Mouse (Mus musculus): ENCODE data around the gene Fndc1. TPM values are rescaled to one million over a fixed set of nuclear protein-coding genes. Genes with fewer than 3 reads are reported as not detected.

Gene Fndc1
- polyA plus RNA-seq, 1 experiment from 2014 or later, result 14.2 TPM

DNA sequence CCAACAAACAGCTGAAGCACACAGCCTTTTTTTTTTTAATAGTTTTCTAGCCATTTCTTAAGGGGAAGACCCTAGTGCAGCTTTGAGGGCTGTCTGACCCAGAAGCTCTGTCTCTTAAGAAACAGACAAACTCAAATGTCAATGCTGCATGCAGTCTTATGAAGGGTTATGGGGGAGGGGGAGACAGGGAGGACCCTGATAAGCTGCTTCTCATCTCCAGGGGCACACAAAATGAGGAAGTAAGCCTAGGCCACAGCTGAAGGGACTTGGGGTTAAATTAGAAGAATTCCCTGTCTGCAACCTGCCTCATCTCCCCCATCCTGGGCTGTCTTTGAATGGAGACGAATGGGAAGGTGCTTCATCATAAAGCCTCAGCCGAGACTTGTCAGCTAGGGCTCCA is 19.1 kb downstream of the Fndc1 start:
- H3K4me3 ChIP-seq (replicated peaks), result no peak overlapping the region
- no peaks in the 10 kb centered on the region for H3K4me1 ChIP-seq (replicated peaks)
- no peaks in the 10 kb centered on the region for H3K36me3 ChIP-seq
- WGBS, result 77% methylated on average over 2 of the region's 2 CpGs
- H3K9ac ChIP-seq, result no peak overlapping the region
- no peaks in the 10 kb centered on the region; the same call in 1 of the 2 replicates for H3K27me3 ChIP-seq (replicated peaks)
- H3K4me2 ChIP-seq (replicated peaks), result no peak overlapping the region
- no peak for ATAC-seq
- H3K27ac ChIP-seq, result no peak overlapping the region
- H3K9me3 ChIP-seq, result no peaks in the 10 kb centered on the region

DNA sequence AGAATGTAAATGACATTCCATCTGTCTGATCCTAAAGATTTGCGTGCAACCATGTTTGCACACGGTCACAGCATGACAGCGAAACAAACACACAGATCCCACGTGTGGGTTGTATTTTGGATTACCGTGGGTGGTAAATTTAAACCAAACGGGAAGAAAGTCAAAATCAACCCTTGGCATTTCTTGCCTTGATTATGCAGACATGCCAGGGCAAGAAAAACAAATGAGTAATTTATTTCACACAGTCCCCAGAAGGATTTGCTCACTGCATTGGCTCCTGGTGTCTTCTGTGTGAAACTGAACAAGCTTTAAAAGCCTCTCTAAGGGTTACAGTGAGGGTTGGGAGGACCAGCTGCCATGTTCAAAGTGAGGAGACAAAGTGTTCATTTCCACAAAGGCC is 22.0 kb downstream of the Fndc1 start:
- WGBS, result 63% methylated on average over 6 of the region's 6 CpGs
- H3K4me3 ChIP-seq (replicated peaks), result no peak overlapping the region

DNA sequence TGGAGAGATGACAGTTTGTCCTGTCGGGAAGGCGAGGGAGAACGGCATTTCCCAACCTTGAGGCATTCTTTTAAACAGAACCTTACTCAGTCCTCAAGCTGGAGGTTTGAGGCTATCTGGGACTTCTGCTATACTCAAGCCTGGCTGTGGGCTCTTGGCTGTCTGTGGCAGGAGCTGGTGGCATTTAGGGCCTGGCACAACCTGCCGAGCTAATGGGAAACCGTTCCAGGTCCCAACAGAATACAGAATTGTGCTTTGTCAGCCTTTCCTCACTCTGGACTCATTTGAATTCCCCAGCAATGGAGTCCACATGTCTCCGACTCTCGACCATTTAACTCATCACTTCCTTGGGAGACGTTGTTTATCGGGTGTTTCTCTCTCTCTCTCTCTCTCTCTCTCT is 24.6 kb downstream of the Fndc1 start:
- Histone ChIP-seq H3K27me3 (replicated peaks) (no peaks in the 10 kb centered on the region), H3K36me3 (no peaks in the 10 kb centered on the region), H3K9me3 (no peaks in the 10 kb centered on the region), H3K9ac (no peak overlapping the region), H3K4me2 (replicated peaks) (no peak overlapping the region), H3K4me1 (replicated peaks) (no peaks in the 10 kb centered on the region), H3K4me3 (replicated peaks) (no peak overlapping the region), H3K27ac (no peak overlapping the region)
- ATAC-seq, result no peak
- 71% methylated on average over 9 of the region's 9 CpGs for WGBS

More for the DNA sequence above, 22.0 kb downstream of the Fndc1 start:
- no peaks in the 10 kb centered on the region for H3K4me1 ChIP-seq (replicated peaks)
- H3K27ac ChIP-seq, result no peak overlapping the region
- no peaks in the 10 kb centered on the region for H3K9me3 ChIP-seq
- no peak overlapping the region for H3K9ac ChIP-seq
- H3K4me2 ChIP-seq (replicated peaks), result no peak overlapping the region
- ATAC-seq, result no peak
- no peaks in the 10 kb centered on the region for H3K27me3 ChIP-seq (replicated peaks)
- H3K36me3 ChIP-seq, result no peaks in the 10 kb centered on the region

DNA sequence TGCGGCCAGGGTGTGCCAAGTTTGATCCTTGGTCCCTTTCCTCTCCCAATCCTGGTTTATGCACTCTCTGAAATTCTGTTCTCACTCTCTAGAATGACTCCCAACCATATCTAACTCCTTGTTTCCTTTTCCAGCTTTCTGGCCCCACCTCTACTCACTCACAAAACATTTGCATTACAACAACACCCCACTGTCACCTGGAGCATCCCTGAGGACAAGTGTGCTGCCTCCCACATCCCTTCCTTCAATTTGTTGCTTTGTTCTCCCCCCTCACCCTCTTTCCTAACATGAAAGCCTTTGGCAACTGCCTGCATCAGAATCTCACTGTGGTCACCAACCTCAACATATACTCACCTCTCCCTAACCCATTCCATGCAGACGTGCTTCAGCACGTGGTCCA is 27.2 kb downstream of the Fndc1 start:
- no peak for ATAC-seq
- H3K9ac ChIP-seq, result no peak overlapping the region
- H3K36me3 ChIP-seq, result no peaks in the 10 kb centered on the region
- no peaks in the 10 kb centered on the region for H3K9me3 ChIP-seq
- WGBS, result 66% methylated on average over 3 of the region's 3 CpGs
- no peaks in the 10 kb centered on the region for H3K27me3 ChIP-seq (replicated peaks)
- H3K27ac ChIP-seq, result no peak overlapping the region
- no peaks in the 10 kb centered on the region for H3K4me1 ChIP-seq (replicated peaks)
- H3K4me3 ChIP-seq (replicated peaks), result no peak overlapping the region
- no peak overlapping the region for H3K4me2 ChIP-seq (replicated peaks)

DNA sequence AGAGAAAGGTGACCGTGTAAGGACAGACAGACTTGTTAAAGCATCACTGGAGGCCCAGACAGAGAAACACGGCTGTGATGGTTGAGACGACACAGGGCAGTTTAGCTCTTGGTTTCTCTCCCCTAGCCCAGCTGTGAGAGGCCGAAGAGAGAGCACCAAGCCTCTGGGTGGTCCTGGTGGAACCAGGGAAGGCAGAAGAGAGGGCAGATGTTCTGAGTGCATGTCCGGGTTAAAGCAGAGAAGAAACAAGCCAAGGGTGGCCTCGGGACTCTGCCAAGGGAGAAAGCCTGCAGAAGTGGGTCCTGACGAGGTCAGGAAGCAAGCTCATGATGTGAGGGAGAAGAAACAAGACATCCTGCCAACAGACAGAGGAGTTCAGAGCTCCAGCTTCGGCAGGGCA is 31.5 kb downstream of the Fndc1 start:
- Histone ChIP-seq H3K4me2 (replicated peaks) (no peak overlapping the region), H3K27me3 (replicated peaks) (no peaks in the 10 kb centered on the region), H3K36me3 (no peaks in the 10 kb centered on the region), H3K27ac (no peak overlapping the region), H3K4me1 (replicated peaks) (no peaks in the 10 kb centered on the region), H3K4me3 (replicated peaks) (no peak overlapping the region), H3K9ac (no peak overlapping the region), H3K9me3 (no peaks in the 10 kb centered on the region)
- WGBS, result 72% methylated on average over 8 of the region's 8 CpGs
- no peak for ATAC-seq

DNA sequence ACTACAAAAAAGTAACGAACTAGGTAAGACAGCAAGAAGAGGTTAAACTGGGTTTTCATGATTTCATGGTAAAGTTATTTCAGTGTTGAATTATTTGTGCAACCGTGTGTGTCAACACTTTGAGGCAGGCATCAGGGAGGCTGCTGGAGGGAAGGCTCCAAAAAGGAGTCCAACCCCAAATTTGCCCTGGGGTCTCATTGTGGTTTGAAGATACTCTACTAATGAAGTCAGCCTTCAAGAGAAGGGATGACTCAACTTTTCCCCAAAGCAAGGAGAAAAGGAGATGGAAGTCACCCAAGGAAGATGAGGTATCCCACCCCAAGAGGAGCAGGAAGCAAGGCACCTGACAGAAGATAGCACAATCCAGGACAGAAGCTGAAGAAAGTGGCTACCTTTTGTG is 31.9 kb downstream of the Fndc1 start:
- H3K4me2 ChIP-seq (replicated peaks), result no peak overlapping the region
- no peak overlapping the region for H3K27ac ChIP-seq
- no peak overlapping the region for H3K4me3 ChIP-seq (replicated peaks)
- no peaks in the 10 kb centered on the region for H3K4me1 ChIP-seq (replicated peaks)
- H3K27me3 ChIP-seq (replicated peaks), result no peaks in the 10 kb centered on the region
- ATAC-seq, result no peak
- 82% methylated on average over 2 of the region's 2 CpGs for WGBS
- H3K36me3 ChIP-seq, result no peaks in the 10 kb centered on the region
- H3K9me3 ChIP-seq, result no peaks in the 10 kb centered on the region
- no peak overlapping the region for H3K9ac ChIP-seq

DNA sequence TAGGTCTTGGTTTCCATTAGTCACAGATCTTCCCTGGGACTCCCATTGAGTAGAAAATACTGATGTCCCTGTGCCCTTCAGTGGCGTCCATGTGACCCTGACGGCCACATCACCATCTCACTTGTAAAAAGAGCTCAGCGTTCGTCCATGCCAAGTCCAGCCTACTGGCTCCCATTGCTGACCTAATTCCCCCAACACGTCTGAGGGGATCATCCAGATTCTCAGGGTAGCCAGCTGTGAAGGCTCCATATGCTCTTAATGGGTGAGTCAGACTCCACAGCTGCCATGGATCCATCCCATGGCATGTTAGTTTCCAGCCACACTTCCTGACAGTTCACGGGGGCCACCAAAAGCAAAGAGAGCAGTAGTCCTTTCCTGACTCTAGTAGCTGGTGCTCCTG is 33.0 kb downstream of the Fndc1 start:
- no peak overlapping the region for H3K4me2 ChIP-seq (replicated peaks)
- no peak overlapping the region for H3K9ac ChIP-seq
- H3K4me1 ChIP-seq (replicated peaks), result no peaks in the 10 kb centered on the region
- no peak overlapping the region for H3K27ac ChIP-seq
- ATAC-seq, result no peak
- no peaks in the 10 kb centered on the region for H3K36me3 ChIP-seq
- 63% methylated on average over 6 of the region's 6 CpGs for WGBS
- no peaks in the 10 kb centered on the region for H3K9me3 ChIP-seq
- H3K27me3 ChIP-seq (replicated peaks), result no peaks in the 10 kb centered on the region
- H3K4me3 ChIP-seq (replicated peaks), result no peak overlapping the region

DNA sequence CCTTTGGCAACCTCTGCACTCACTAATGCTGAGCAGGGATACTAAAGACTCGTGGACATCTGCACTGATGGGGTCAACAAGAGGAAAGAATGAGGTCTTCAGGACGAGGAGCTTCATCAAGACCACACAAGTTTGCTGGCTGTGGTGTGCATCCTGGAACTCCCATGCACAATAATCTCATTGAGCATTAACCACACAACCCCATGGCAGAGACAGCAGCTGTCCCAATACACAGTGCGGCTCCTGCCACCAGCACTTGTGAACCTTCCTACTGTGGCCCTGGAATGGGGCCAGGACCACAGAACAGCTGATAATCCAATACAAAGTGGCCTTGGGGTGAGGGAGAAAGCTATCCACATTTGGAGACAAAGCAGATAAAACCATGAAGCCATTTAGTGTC is 36.6 kb downstream of the Fndc1 start:
- Histone ChIP-seq H3K27ac (no peak overlapping the region), H3K4me3 (replicated peaks) (no peak overlapping the region), H3K4me1 (replicated peaks) (no peaks in the 10 kb centered on the region), H3K9me3 (no peaks in the 10 kb centered on the region), H3K27me3 (replicated peaks) (no peaks in the 10 kb centered on the region), H3K9ac (no peak overlapping the region), H3K36me3 (no peaks in the 10 kb centered on the region), H3K4me2 (replicated peaks) (no peak overlapping the region)
- 68% methylated on average over 3 of the region's 3 CpGs for WGBS
- no peak for ATAC-seq

DNA sequence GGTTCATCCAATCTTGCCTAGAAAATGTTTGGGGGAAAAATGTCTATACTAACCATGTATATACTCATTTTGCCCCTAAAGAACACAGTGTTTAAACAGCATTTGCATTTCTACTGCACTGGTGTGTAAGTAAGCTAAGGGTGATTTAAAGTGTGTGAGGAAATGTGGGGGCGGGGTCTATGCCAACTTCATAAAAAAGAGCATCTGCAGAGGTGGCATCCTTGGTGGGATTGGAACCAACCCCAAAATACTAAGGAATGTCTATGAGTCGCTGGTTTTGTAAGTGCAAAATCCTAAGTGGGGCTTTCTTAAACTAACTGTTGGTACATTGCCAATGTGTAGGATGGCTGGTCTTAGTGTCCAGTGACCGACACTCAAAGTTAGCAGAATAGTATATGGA is 53.0 kb downstream of the Fndc1 start:
- no peaks in the 10 kb centered on the region for H3K4me1 ChIP-seq (replicated peaks)
- WGBS, result 81% methylated on average over 3 of the region's 3 CpGs
- no peak overlapping the region for H3K27ac ChIP-seq
- no peak for ATAC-seq
- H3K27me3 ChIP-seq (replicated peaks), result no peaks in the 10 kb centered on the region
- no peaks in the 10 kb centered on the region for H3K36me3 ChIP-seq
- H3K4me3 ChIP-seq (replicated peaks), result no peak overlapping the region
- no peaks in the 10 kb centered on the region for H3K9me3 ChIP-seq
- no peak overlapping the region for H3K9ac ChIP-seq
- H3K4me2 ChIP-seq (replicated peaks), result no peak overlapping the region

DNA sequence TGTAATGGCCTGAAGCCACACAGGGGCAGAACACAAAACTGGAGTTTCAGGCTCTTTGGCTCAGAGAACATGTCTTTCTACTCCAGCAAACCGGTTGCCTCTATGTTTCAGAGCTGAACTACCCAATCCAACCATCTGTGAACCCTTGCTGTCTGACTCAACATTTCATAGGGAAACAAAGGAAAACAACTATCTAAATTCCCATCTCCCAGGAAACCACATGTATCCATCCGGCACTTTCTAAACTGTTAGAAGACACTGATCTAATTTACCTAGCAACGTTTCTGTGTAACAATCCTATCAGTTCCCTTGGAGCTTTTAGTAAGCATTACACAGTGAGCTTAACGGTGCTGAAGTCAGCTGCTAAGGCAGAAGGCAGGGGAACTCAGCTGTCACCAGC is 67.3 kb downstream of the Fndc1 start:
- Histone ChIP-seq H3K9me3 (no peaks in the 10 kb centered on the region), H3K9ac (no peak overlapping the region), H3K4me3 (replicated peaks) (no peak overlapping the region), H3K36me3 (no peaks in the 10 kb centered on the region), H3K27ac (no peak overlapping the region), H3K4me1 (replicated peaks) (no peaks in the 10 kb centered on the region), H3K4me2 (replicated peaks) (no peak overlapping the region), H3K27me3 (replicated peaks) (no peaks in the 10 kb centered on the region)
- ATAC-seq, result no peak
- WGBS, result 83% methylated on average over 4 of the region's 4 CpGs

DNA sequence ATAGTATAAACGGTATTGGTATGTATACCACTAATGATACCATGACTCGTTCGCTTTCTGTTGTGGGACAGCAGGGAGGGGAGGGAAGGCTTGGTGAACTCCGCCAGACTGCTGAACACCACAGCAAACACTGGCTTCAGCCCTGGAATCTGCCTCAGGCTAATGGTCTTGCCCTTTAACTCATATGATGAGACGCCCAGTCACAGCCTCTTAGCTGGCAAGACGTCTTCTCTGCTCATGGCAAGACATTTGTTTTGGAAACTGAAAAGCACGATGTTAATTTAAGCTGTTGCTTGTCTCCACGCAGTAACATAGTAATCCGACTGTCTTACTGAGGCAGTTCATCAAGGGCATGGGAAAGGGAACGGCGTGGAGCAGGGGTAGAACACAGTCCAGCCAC is 72.1 kb downstream of the Fndc1 start:
- 80% methylated on average over 11 of the region's 11 CpGs for WGBS
- H3K27me3 ChIP-seq (replicated peaks), result no peaks in the 10 kb centered on the region
- no peak for ATAC-seq

DNA sequence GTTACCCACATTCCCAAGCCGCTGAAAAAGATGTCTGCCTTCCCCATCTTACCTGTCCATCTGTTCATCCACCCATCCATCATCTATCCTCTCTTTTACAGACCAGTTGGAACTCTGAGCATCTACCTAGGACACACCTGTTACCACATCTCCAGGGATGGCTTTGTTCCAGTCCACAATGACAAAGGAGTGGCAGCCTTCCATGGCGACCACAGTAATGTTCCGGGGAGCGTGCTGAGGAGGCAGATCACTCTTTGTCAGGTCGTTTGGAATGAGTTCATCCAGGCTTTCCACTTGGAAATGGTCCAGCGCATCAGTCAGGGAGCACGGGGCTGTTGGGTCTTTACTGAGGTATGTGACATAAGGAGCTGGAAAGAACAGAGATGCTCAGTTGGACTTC is 73.7 kb downstream of the Fndc1 start:
- ATAC-seq, result no peak
- WGBS, result 69% methylated on average over 7 of the region's 7 CpGs

More for the DNA sequence above, 72.1 kb downstream of the Fndc1 start:
- Histone ChIP-seq H3K4me1 (replicated peaks) (no peaks in the 10 kb centered on the region), H3K4me2 (replicated peaks) (no peak overlapping the region), H3K4me3 (replicated peaks) (no peak overlapping the region), H3K36me3 (no peaks in the 10 kb centered on the region), H3K9me3 (no peaks in the 10 kb centered on the region), H3K9ac (no peak overlapping the region), H3K27ac (no peak overlapping the region)

DNA sequence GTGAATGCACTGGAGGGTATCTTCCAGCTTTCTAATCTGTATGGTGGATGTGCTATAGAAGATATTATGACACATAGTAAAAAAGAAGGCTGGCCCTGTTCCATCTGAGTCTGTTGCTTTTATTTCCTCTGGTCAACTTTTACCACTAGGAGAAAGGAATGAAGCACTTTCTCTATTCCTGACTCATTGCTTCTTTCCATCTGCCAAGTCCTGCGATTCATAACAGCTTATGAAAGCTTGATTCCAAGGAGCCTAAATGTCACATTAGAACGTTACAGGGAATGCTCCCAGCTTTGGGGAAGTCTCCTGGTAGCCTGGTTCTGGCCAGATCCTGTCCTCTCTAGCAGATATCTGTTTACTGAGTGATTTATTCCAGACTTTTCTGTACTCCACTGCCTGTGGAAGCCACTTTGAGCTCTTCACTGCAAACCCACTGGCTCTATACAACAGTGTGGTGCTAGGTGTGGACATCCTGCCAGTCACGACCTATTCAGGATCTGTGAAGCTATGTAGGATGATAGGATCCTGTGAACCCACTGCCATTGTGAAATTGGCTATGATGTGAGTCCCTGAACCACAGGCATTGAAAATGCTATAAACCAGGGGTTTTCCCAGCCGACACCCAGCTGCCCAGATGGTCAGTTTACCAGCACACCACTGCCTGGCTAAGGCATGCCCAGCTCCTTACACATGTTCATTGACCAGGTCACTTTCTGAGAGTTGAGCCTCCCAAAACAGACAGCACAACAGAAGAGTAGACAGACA is 77.9 kb downstream of the Fndc1 start:
- Histone ChIP-seq H3K27me3 (replicated peaks) (no peaks in the 10 kb centered on the region), H3K9ac (no peak overlapping the region), H3K27ac (no peak overlapping the region), H3K4me3 (replicated peaks) (no peak overlapping the region), H3K36me3 (no peaks in the 10 kb centered on the region), H3K4me1 (replicated peaks) (no peaks in the 10 kb centered on the region), H3K4me2 (replicated peaks) (no peak overlapping the region), H3K9me3 (no peaks in the 10 kb centered on the region)
- no peak for ATAC-seq
- 80% methylated on average over 4 of the region's 4 CpGs for WGBS

More for the DNA sequence above, 73.7 kb downstream of the Fndc1 start:
- no peak overlapping the region for H3K9ac ChIP-seq
- H3K4me1 ChIP-seq (replicated peaks), result no peaks in the 10 kb centered on the region
- H3K9me3 ChIP-seq, result no peaks in the 10 kb centered on the region
- H3K4me2 ChIP-seq (replicated peaks), result no peak overlapping the region
- H3K27me3 ChIP-seq (replicated peaks), result no peaks in the 10 kb centered on the region
- H3K36me3 ChIP-seq, result no peaks in the 10 kb centered on the region
- H3K27ac ChIP-seq, result no peak overlapping the region
- H3K4me3 ChIP-seq (replicated peaks), result no peak overlapping the region

Measured in intestine, embryonic 15.5 days (tissue).